Mouse (Mus musculus) stomach, embryonic 14.5 days (tissue): ENCODE measurements at regions not wholly inside any gene's neighbourhood (a gene's known extent, or its start where the extent isn't known, plus 50 kb on each side); places are given as distances from the start of the nearest gene placed in this dataset.
"Not testable (repeated sequence)": the region's sequence is repeated elsewhere in the genome, so short reads cannot be mapped to it uniquely, and the experiment has no call there.

Source experiments
- ATAC-seq: fragments of 200-750 bp; cut with Nextera tagmentation; 2 replicates; pipeline ENCODE4 v1.8.0; 2017; ENCODE audit warnings: low read depth, moderate TSS enrichment; ENCODE audit not compliant: insufficient number of reproducible peaks, insufficient read depth, low FRiP score
- H3K27ac ChIP-seq: fragments of 300-500 bp; sonication (generic); 2 replicates; pipeline ENCODE4 v1.5.1; 2014; ENCODE audit warnings: mild to moderate bottlenecking, low read length, moderate library complexity, mixed read lengths
- H3K27me3 ChIP-seq: fragments of 300-500 bp; sonication (generic); 2 replicates; pipeline ENCODE4 v1.6.1; 2014; ENCODE audit warnings: low read length, control low read depth, mixed read lengths; ENCODE audit not compliant: control insufficient read depth, insufficient read depth
- H3K36me3 ChIP-seq: fragments of 300-500 bp; sonication (generic); 2 replicates; pipeline ENCODE4 v1.6.1; 2014; ENCODE audit warnings: mild to moderate bottlenecking, control low read depth, low read length, moderate library complexity, mixed read lengths; ENCODE audit not compliant: control insufficient read depth, insufficient read depth
- H3K4me1 ChIP-seq: fragments of 300-500 bp; sonication (generic); 2 replicates; pipeline ENCODE4 v1.6.1; 2014; ENCODE audit warnings: low read length, control low read depth, mixed read lengths; ENCODE audit not compliant: control insufficient read depth, insufficient read depth
- H3K4me2 ChIP-seq: fragments of 300-500 bp; sonication (generic); replicated peaks from 2 replicates; pipeline ENCODE4 v1.6.1; 2014; ENCODE audit warnings: low read depth, low read length, control low read depth
- H3K4me3 ChIP-seq: fragments of 300-500 bp; sonication (generic); 2 replicates; pipeline ENCODE4 v1.5.1; 2014; ENCODE audit warnings: low read depth, low read length, control low read depth
- H3K9ac ChIP-seq: fragments of 300-500 bp; sonication (generic); replicated peaks from 2 replicates; pipeline ENCODE4 v1.6.1; 2014; ENCODE audit warnings: low read depth, mild to moderate bottlenecking, control low read depth, low read length, moderate library complexity, mixed read lengths
- H3K9me3 ChIP-seq: fragments of 300-500 bp; sonication (generic); 2 replicates; pipeline ENCODE4 v1.6.1; 2016; ENCODE audit warnings: low read depth, low read length, control low read depth; ENCODE audit not compliant: control insufficient read depth
- WGBS: fragments of 180-500 bp; shearing (Covaris S2); extraction: QIAGEN DNeasy Blood & Tissue Kit; methylation state at CpG from one replicate; pipeline ENCODE4 v1.1.7; 2014; 5-methylcytosine and 5-hydroxymethylcytosine counted together

DNA sequence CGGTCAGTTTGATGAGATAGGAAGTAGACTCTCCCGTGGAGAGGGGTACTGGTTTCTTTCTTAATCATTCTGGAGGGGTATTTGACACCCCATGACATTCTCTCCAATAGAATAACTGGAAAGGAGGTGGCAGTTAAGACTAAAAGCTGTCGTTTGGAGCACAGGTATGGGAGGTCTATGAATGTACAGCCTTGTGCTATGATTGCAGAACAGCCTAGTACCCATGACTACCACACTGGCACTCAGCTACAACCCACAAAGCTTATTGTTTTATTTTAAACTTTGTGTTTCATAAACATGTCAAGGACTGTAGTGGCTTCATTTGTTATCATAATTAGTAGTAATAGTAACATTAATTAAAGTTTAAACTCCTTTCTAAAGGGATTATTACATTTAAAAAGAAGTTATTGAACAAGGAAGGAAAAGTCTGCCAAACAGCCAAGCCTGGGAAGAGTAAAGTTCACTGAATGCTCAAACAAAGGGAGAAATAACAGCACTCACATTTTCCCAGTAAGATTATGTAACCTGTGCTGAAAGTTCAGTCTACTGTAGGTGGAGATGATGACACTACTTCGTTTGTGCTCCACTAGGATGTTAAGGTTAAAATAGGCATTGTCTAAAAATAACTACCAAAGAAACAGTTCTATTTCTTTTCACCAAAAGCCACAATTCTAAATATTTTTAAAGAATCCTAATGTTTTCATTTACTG lies 295.2 kb downstream of the Pcsk1 start:
- no peak overlapping the region for H3K27ac ChIP-seq
- no peaks in the 10 kb centered on the region for H3K36me3 ChIP-seq
- H3K9ac ChIP-seq = no peak overlapping the region
- H3K4me2 ChIP-seq = no peak overlapping the region
- no peaks in the 10 kb centered on the region for H3K9me3 ChIP-seq
- no peaks in the 10 kb centered on the region for H3K27me3 ChIP-seq
- no peak overlapping the region for H3K4me3 ChIP-seq
- 67% methylated on average over 4 of the region's 4 CpGs for WGBS
- ATAC-seq = no peak
- no peaks in the 10 kb centered on the region for H3K4me1 ChIP-seq

DNA sequence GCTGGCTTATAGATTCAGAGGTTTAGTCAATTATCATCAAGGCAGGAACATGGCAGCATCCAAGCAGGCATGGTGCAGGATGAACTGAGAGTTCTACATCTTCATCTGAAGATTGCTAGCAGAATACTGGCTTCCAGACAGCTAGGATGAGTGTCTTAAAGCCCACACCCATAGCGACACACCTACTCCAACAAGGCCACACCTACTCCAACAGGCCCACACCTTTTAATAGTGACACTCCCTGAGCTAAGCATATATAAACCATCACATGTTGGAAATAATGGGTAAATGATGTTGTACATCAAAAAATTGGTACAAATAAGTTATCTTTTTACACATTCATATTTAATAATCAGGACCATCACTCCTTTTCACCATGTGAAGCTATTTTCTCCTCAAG lies 299.6 kb downstream of the Pcsk1 start:
- no peak overlapping the region for H3K4me3 ChIP-seq
- WGBS = 61% methylated on average over 1 of the region's 1 CpGs

DNA sequence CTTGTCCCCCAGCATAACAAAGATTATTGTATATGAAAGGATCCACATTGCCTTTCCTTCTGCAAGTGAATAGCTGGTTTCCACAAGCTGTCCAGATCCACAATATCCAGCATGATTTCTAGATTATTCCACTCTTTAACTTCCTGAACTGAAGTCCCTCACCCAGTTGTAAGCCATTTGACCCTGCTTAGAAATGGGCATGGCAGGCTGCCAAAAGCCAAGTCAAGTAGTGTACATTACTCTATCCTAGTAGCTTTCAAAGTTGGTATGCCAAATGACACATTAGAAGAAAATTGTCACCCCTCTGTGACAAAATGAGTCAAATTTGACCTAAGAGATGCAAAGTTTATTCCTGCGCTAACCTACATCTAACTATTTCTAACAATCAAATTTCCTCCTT lies 300.6 kb downstream of the Pcsk1 start:
- Histone ChIP-seq H3K27ac (no peak overlapping the region), H3K9ac (no peak overlapping the region), H3K4me3 (no peak overlapping the region), H3K4me1 (no peaks in the 10 kb centered on the region), H3K27me3 (no peaks in the 10 kb centered on the region), H3K9me3 (no peaks in the 10 kb centered on the region), H3K36me3 (no peaks in the 10 kb centered on the region), H3K4me2 (no peak overlapping the region)
- no peak for ATAC-seq
- 93% methylated on average over 1 of the region's 1 CpGs for WGBS

More for the DNA sequence above, 299.6 kb downstream of the Pcsk1 start:
- Histone ChIP-seq H3K4me1 (no peaks in the 10 kb centered on the region), H3K4me2 (no peak overlapping the region), H3K27ac (no peak overlapping the region), H3K9ac (no peak overlapping the region), H3K36me3 (no peaks in the 10 kb centered on the region), H3K9me3 (no peaks in the 10 kb centered on the region), H3K27me3 (no peaks in the 10 kb centered on the region)
- no peak for ATAC-seq

DNA sequence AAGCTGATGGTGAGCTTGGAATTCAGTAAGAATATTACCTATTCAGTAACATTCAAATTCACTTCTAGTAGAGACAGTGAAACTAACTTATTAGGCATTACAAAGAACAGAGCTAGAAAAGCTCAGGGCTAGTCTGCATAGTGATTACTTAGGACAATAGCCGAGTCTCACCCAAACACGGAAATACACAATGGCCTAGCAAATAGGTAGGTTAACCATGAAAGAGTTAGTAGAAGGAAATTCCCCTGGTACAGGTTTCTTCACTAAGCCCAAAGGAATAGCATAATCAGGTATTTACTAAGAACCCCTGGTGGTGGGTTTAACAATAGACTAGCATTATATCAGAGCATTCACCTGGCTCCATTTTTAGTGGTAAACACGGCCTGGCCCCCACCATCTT lies 306.7 kb upstream of the Ell2 start:
- not testable (repeated sequence) for H3K27ac ChIP-seq, H3K27me3 ChIP-seq, H3K4me2 ChIP-seq, H3K9ac ChIP-seq, ATAC-seq, H3K9me3 ChIP-seq, H3K36me3 ChIP-seq, H3K4me3 ChIP-seq, H3K4me1 ChIP-seq
- 89% methylated on average over 3 of the region's 3 CpGs for WGBS

DNA sequence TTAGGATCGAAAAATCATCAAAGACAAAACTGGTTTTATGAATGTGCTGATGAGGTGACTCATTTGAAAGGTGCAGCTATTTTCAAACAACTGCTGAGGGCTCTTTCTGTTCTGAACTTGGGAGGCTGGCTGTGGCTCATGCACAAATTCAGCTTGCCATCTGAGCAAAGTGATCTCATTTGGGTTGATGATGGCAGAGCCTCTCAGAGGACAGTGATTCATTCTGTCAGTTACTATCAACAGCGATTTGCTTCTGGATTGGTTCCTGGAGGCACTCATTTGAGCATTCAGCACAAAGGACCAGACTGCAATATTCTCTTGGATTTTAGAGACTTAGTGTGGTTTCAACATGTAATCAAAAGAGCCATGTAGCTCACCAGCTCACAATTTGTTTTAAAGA lies 285.8 kb upstream of the Ell2 start:
- ATAC-seq = no peak
- no peak overlapping the region for H3K9ac ChIP-seq

DNA sequence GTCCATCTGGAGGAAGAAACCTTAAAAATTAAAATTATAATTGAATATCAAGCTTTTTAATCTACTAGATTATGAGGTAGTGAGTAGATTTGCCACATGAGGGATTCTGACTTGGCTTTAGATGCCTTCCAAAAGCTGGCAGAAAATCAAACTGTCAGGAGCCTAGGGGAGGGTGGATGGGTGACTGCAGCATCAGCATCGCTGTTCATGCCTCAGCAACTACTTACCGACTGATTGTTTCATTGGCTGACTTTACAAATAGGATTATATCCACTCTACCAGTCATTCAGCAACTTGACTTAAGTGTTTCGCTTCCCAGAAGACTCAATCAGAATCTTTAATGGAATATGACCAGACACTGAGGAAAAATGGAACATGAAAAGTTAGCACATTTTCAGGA lies 279.6 kb upstream of the Ell2 start:
- H3K4me1 ChIP-seq = no peaks in the 10 kb centered on the region
- H3K4me3 ChIP-seq = no peak overlapping the region
- 76% methylated on average over 3 of the region's 3 CpGs for WGBS
- H3K9ac ChIP-seq = no peak overlapping the region
- no peak overlapping the region for H3K27ac ChIP-seq
- H3K27me3 ChIP-seq = no peaks in the 10 kb centered on the region
- no peaks in the 10 kb centered on the region for H3K36me3 ChIP-seq
- ATAC-seq = no peak
- H3K4me2 ChIP-seq = no peak overlapping the region
- no peaks in the 10 kb centered on the region for H3K9me3 ChIP-seq

More for the DNA sequence above, 285.8 kb upstream of the Ell2 start:
- Histone ChIP-seq H3K4me1 (no peaks in the 10 kb centered on the region), H3K27me3 (no peaks in the 10 kb centered on the region), H3K27ac (no peak overlapping the region), H3K36me3 (no peaks in the 10 kb centered on the region), H3K4me3 (no peak overlapping the region), H3K4me2 (no peak overlapping the region), H3K9me3 (no peaks in the 10 kb centered on the region)
- WGBS = 61% methylated on average over 2 of the region's 2 CpGs

DNA sequence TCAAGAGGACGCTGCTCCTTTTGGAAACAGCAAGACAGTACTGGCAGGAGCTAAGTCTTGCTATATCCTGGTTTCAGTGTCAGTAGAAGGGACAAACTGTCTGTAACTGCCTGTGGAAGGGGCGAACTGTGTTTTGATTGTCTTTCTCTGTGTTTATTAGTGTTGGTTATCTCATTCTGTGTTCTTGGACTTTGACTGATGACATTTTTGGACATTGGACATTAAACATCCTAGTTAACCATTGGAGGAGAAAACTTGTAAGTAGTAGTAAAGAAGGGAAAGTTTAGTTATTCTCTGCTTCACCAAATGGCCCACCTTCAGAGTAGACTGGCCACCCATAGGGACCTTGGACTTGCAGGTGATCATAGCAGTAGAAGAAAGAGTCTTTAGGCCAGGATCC lies 267.4 kb upstream of the Ell2 start:
- no peak overlapping the region for H3K27ac ChIP-seq
- H3K4me1 ChIP-seq = no peaks in the 10 kb centered on the region
- H3K36me3 ChIP-seq = no peaks in the 10 kb centered on the region
- H3K27me3 ChIP-seq = no peaks in the 10 kb centered on the region
- H3K4me3 ChIP-seq = no peak overlapping the region
- no peak overlapping the region for H3K4me2 ChIP-seq
- ATAC-seq = no peak
- H3K9me3 ChIP-seq = no peaks in the 10 kb centered on the region
- no peak overlapping the region for H3K9ac ChIP-seq
- 61% methylated on average over 2 of the region's 2 CpGs for WGBS

DNA sequence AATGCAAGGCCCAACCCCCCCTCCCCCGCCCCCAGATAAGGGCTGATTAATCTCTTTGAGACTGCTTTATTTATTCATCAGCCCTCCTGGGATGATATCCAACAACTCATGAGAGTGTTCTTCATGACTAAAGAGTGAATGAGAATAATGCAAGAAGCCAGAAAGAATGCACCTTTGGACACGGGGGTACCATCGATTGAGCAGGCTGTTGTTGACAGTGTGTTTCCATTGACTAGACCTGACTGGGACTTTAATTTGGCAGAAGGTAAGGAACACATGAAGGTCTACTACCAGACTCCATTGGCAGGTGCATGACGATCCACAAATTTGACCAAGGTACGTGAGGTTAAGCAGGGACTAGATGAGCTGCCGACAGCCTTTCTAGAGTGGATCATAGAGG lies 266.5 kb upstream of the Ell2 start:
- no peaks in the 10 kb centered on the region for H3K36me3 ChIP-seq
- no peaks in the 10 kb centered on the region for H3K9me3 ChIP-seq
- H3K27ac ChIP-seq = no peak overlapping the region
- no peak overlapping the region for H3K4me2 ChIP-seq
- no peak for ATAC-seq
- 91% methylated on average over 6 of the region's 6 CpGs for WGBS
- no peaks in the 10 kb centered on the region for H3K4me1 ChIP-seq
- H3K4me3 ChIP-seq = no peak overlapping the region
- no peak overlapping the region for H3K9ac ChIP-seq
- no peaks in the 10 kb centered on the region for H3K27me3 ChIP-seq

DNA sequence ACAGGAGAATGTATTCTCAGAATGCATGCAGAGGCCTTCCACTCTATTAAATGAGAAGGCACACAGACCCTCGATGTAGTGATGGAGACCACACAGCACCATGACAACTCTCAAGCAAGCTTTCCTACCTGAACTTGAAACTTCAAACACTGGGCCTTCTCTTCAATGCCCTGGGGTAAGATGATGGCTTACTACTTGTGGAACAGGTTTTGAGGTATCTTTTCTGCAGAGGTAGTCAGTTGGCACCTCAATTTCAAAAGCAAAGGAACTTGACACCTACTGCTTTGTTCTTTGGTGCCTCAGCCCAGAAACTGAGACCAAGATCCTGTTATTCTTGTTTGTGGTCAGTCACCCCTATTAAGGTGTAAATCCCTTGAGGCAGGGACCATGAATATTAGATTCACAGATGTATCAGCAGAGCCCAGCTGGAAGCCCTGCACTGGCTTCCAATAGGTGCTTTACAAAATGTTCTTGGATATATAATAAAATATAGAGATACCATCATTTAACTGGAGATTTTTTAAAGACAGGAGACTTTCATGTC lies 246.2 kb upstream of the Ell2 start:
- Histone ChIP-seq H3K4me1 (no peaks in the 10 kb centered on the region), H3K4me2 (no peak overlapping the region), H3K9me3 (no peaks in the 10 kb centered on the region), H3K27ac (no peak overlapping the region), H3K4me3 (no peak overlapping the region), H3K9ac (no peak overlapping the region), H3K36me3 (no peaks in the 10 kb centered on the region), H3K27me3 (no peaks in the 10 kb centered on the region)
- WGBS = 55% methylated on average over 1 of the region's 1 CpGs
- no peak for ATAC-seq
